In genomic region chr1:160370552-160370951, GRCm38 (mm10) we compare ENCODE assay signal across 11 mouse cellular contexts.
DNase-seq lines count a peak whose midpoint lies in the region; ATAC-seq lines count a peak whose summit lies in the region.
"Had no signal": no experiment of that assay in that cellular context is flagged by ENCODE, and none has a peak within 500 bp of the region (broad histone marks: within the 10 kb centered on the region; RNA-seq: fewer than 3 reads in every experiment).

No protein-coding gene starts in this region.

- no peaks in the 10 kb centered on the region for H3K9me3 ChIP-seq in hindbrain, embryonic 15.5 days
- H3K9me3 ChIP-seq in hindbrain, embryonic 11.5 days (ENCODE audit: control insufficient read depth, low read length): no peaks in the 10 kb centered on the region
- no peaks in the 10 kb centered on the region for H3K9me3 ChIP-seq in stomach, embryonic 16.5 days (replicated peaks; ENCODE audit: control insufficient read depth, low read length)
- H3K9me3 ChIP-seq: liver, embryonic 13.5 days had no signal

- H3K9ac ChIP-seq in hindbrain, embryonic 15.5 days: no peak overlapping the region
- H3K9ac ChIP-seq in hindbrain, embryonic 11.5 days (ENCODE audit: low read depth, low read length): no peak overlapping the region
- no peak overlapping the region for H3K9ac ChIP-seq in stomach, embryonic 16.5 days (ENCODE audit: low read length)
- H3K9ac ChIP-seq: liver, embryonic 13.5 days had no signal

- H3K36me3 ChIP-seq in hindbrain, embryonic 15.5 days: no peaks in the 10 kb centered on the region
- H3K36me3 ChIP-seq in hindbrain, embryonic 11.5 days (ENCODE audit: control insufficient read depth, insufficient read depth, low read length): no peaks in the 10 kb centered on the region
- no peaks in the 10 kb centered on the region for H3K36me3 ChIP-seq in stomach, embryonic 16.5 days (ENCODE audit: control insufficient read depth, insufficient read depth, low read length)
- H3K36me3 ChIP-seq: liver, embryonic 13.5 days had no signal

- no peak overlapping the region for H3K27ac ChIP-seq in hindbrain, embryonic 15.5 days (replicated peaks)
- H3K27ac ChIP-seq in hindbrain, embryonic 11.5 days (ENCODE audit: low read depth, low read length): no peak overlapping the region
- H3K27ac ChIP-seq in stomach, embryonic 16.5 days (ENCODE audit: low read length): no peak overlapping the region
- H3K27ac ChIP-seq: liver, embryonic 13.5 days had no signal

- H3K27me3 ChIP-seq in hindbrain, embryonic 15.5 days: no peaks in the 10 kb centered on the region
- no peaks in the 10 kb centered on the region for H3K27me3 ChIP-seq in hindbrain, embryonic 11.5 days (ENCODE audit: control insufficient read depth, insufficient read depth, low read length)
- no peaks in the 10 kb centered on the region for H3K27me3 ChIP-seq in stomach, embryonic 16.5 days (ENCODE audit: control insufficient read depth, insufficient read depth, low read length)
- H3K27me3 ChIP-seq: liver, embryonic 13.5 days had no signal

- ATAC-seq in hindbrain, embryonic 15.5 days (ENCODE audit: low FRiP score, low read depth): peak; percentile 23; the same call in 1 of the 2 replicates
- no peak for ATAC-seq in hindbrain, embryonic 11.5 days (ENCODE audit: low FRiP score)
- ATAC-seq in granulocyte monocyte progenitor cell, adult 5-6 weeks (replicated peaks; ENCODE audit: poor library complexity, severe bottlenecking): peak; percentile 72
- ATAC-seq in stomach, embryonic 16.5 days (ENCODE audit: insufficient read depth, low FRiP score): peak; percentile 73; the same call in 1 of the 2 replicates

- no peak for DNase-seq in hindbrain, embryonic 11.5 days (ENCODE audit: low spot score)
- peak; percentile 11 for DNase-seq in right cerebral cortex, postnatal 14 days
- no peak for DNase-seq in right cerebral cortex, postnatal 36 days (ENCODE audit: low spot score in 2 of 2)
- DNase-seq in urinary bladder, postnatal 10 days (ENCODE audit: low spot score): no peak
- DNase-seq in adrenal gland, postnatal 14 days: no peak
- DNase-seq: kidney, postnatal 36 days; liver, embryonic 13.5 days; thymus, adult 2 months had no signal

- H3K4me3 ChIP-seq in hindbrain, embryonic 15.5 days: no peak overlapping the region
- no peak overlapping the region for H3K4me3 ChIP-seq in hindbrain, embryonic 11.5 days (ENCODE audit: low read depth, low read length)
- no peak overlapping the region for H3K4me3 ChIP-seq in stomach, embryonic 16.5 days (replicated peaks; ENCODE audit: low read length)
- H3K4me3 ChIP-seq: liver, embryonic 13.5 days had no signal

- no peaks in the 10 kb centered on the region for H3K4me1 ChIP-seq in hindbrain, embryonic 15.5 days (replicated peaks)
- no peaks in the 10 kb centered on the region for H3K4me1 ChIP-seq in hindbrain, embryonic 11.5 days (replicated peaks; ENCODE audit: control insufficient read depth, insufficient read depth, low read length)
- H3K4me1 ChIP-seq in stomach, embryonic 16.5 days (ENCODE audit: control insufficient read depth, insufficient read depth, low read length): no peaks in the 10 kb centered on the region
- H3K4me1 ChIP-seq: liver, embryonic 13.5 days had no signal

- H3K4me2 ChIP-seq in hindbrain, embryonic 15.5 days: no peak overlapping the region
- no peak overlapping the region for H3K4me2 ChIP-seq in hindbrain, embryonic 11.5 days (replicated peaks; ENCODE audit: low read depth, low read length)
- H3K4me2 ChIP-seq in stomach, embryonic 16.5 days (ENCODE audit: low read depth, low read length): no peak overlapping the region
- H3K4me2 ChIP-seq: liver, embryonic 13.5 days had no signal

- WGBS in hindbrain, embryonic 15.5 days: 32% methylated on average over 1 of the region's 1 CpGs
- 92% methylated on average over 1 of the region's 1 CpGs for WGBS in hindbrain, embryonic 11.5 days
- 36% methylated on average over 1 of the region's 1 CpGs for WGBS in stomach, embryonic 16.5 days
